Mouse (Mus musculus): ENCODE data around the gene Plekhg1. TPM values are rescaled to one million over a fixed set of nuclear protein-coding genes. Genes with fewer than 3 reads are reported as not detected.

The Plekhg1 gene
- polyA plus RNA-seq, 1 experiment from 2014 or later: 16.4 TPM

DNA sequence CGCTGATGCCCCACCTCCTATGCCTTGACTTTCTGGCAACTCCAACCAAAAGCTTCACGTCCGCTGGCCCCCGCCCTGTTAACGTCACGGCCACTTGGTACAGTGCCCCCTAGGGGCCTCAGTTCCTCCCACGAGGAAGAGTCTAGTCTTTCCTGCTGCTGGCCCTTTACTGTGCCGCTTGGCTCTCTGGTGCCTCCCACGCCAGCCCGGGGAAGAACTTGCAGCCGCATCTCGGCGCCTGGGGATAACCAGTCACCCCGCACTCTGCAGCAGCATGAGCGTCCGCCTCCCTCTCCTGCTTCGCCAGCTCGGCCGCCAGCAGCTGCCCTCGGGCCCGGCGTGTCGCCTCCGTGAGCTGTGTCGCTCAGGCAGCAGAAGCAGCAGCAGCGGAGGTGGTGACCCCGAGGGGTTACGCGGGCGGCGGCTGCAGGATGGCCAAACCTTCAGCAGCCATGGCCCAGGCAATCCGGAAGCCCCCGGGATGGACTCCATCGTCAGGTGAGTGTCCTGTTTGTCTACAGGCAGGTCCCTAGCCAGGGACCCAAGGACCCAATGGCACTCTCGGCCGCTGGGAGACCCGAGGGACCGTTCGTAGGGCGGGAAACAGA lies 232.9 kb downstream of the Plekhg1 start, which contains the start of gene Mthfd1l:
Gene Mthfd1l, plus strand, starts transcription at position 138 of the 608 bp plus-strand sequence.
- ATAC-seq (ENCODE audit: insufficient number of reproducible peaks, insufficient read depth, low FRiP score, low read depth): peak; percentile 73
- WGBS: under 1% methylated on average over 40 of the region's 40 CpGs
- peak within 1 kb of the TSS; percentile 94 for H3K27ac ChIP-seq (ENCODE audit: low read length)
- H3K9ac ChIP-seq (replicated peaks; ENCODE audit: low read depth, low read length): peak within 1 kb of the TSS; percentile 73
- H3K4me1 ChIP-seq (ENCODE audit: control insufficient read depth, insufficient read depth, low read length): peaks cover 17% of the 10 kb centered on the region; the same call in 1 of the 2 replicates
- H3K4me3 ChIP-seq (ENCODE audit: low read depth, low read length): peak within 1 kb of the TSS; percentile 82
- no peaks in the 10 kb centered on the region for H3K9me3 ChIP-seq (ENCODE audit: control insufficient read depth, low read depth, low read length)
- H3K27me3 ChIP-seq (ENCODE audit: control insufficient read depth, insufficient read depth, low read length): no peaks in the 10 kb centered on the region
- peak within 1 kb of the TSS; percentile 92 for H3K4me2 ChIP-seq (replicated peaks; ENCODE audit: low read depth, low read length)
- H3K36me3 ChIP-seq (ENCODE audit: control insufficient read depth, insufficient read depth, low read length): no peaks in the 10 kb centered on the region

DNA sequence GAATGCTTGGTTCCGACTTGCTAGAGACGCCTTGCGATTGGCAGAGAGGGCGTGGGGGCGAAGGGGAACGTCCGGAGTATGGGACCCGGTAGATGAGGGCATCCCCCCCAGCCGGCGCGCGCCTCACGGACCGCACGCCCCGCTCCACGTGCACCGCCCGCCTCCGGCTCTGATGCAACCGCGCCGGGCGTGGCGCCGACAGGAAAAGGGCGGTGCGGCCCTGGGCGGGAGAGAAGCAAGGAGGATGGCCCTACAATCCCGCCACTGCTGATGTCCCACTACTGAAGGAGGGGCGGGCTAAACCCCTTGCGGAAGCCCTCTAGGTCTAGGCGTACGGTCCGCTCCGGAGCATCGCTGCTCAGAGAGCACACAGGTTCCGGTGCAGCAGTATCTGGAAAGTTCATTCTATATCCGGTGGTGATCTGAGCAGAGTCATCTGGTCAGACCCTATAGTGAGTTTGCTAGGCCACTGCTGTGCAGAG lies 233.5 kb downstream of the Plekhg1 start:
- ATAC-seq (ENCODE audit: insufficient number of reproducible peaks, insufficient read depth, low FRiP score, low read depth): peak; percentile 93
- peak overlapping the region; percentile 73 for H3K9ac ChIP-seq (replicated peaks; ENCODE audit: low read depth, low read length)
- WGBS: under 1% methylated on average over 38 of the region's 39 CpGs

DNA sequence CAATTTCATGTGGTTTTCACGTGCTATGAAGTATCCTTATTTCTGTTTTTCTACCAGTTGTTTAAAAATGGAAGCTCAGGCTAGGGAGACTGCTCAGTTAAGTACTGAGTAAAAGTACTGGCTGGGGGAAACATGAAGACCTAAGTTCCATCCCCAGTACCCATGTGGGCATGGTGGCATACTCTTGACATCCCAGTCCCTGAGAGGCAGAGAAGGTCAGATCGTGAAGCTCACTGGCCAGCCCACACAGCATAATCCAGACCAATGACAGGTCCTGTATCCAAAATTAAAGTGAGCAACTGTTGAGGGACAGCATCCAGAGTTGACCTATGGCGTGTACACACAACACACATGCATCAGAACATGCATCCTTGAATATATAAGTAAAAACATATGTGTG lies 234.2 kb downstream of the Plekhg1 start:
- Histone ChIP-seq H3K27ac (ENCODE audit: low read length) (no peak overlapping the region), H3K4me3 (ENCODE audit: low read depth, low read length) (peak overlapping the region; percentile 82; the same call in 1 of the 2 replicates), H3K4me1 (ENCODE audit: control insufficient read depth, insufficient read depth, low read length) (peaks cover 21% of the 10 kb centered on the region), H3K9ac (replicated peaks; ENCODE audit: low read depth, low read length) (no peak overlapping the region), H3K9me3 (ENCODE audit: control insufficient read depth, low read depth, low read length) (no peaks in the 10 kb centered on the region), H3K4me2 (replicated peaks; ENCODE audit: low read depth, low read length) (peak overlapping the region; percentile 92), H3K27me3 (ENCODE audit: control insufficient read depth, insufficient read depth, low read length) (no peaks in the 10 kb centered on the region), H3K36me3 (ENCODE audit: control insufficient read depth, insufficient read depth, low read length) (no peaks in the 10 kb centered on the region; the same call in 1 of the 2 replicates)
- ATAC-seq (ENCODE audit: insufficient number of reproducible peaks, insufficient read depth, low FRiP score, low read depth): no peak
- WGBS: 83% methylated on average over 3 of the region's 3 CpGs

More for the DNA sequence above, 233.5 kb downstream of the Plekhg1 start:
- no peaks in the 10 kb centered on the region for H3K36me3 ChIP-seq (ENCODE audit: control insufficient read depth, insufficient read depth, low read length)
- no peaks in the 10 kb centered on the region for H3K9me3 ChIP-seq (ENCODE audit: control insufficient read depth, low read depth, low read length)
- peak overlapping the region; percentile 82 for H3K4me3 ChIP-seq (ENCODE audit: low read depth, low read length)
- peaks cover 21% of the 10 kb centered on the region for H3K4me1 ChIP-seq (ENCODE audit: control insufficient read depth, insufficient read depth, low read length)
- peak overlapping the region; percentile 92 for H3K4me2 ChIP-seq (replicated peaks; ENCODE audit: low read depth, low read length)
- peak overlapping the region; percentile 94 for H3K27ac ChIP-seq (ENCODE audit: low read length)
- no peaks in the 10 kb centered on the region for H3K27me3 ChIP-seq (ENCODE audit: control insufficient read depth, insufficient read depth, low read length)

DNA sequence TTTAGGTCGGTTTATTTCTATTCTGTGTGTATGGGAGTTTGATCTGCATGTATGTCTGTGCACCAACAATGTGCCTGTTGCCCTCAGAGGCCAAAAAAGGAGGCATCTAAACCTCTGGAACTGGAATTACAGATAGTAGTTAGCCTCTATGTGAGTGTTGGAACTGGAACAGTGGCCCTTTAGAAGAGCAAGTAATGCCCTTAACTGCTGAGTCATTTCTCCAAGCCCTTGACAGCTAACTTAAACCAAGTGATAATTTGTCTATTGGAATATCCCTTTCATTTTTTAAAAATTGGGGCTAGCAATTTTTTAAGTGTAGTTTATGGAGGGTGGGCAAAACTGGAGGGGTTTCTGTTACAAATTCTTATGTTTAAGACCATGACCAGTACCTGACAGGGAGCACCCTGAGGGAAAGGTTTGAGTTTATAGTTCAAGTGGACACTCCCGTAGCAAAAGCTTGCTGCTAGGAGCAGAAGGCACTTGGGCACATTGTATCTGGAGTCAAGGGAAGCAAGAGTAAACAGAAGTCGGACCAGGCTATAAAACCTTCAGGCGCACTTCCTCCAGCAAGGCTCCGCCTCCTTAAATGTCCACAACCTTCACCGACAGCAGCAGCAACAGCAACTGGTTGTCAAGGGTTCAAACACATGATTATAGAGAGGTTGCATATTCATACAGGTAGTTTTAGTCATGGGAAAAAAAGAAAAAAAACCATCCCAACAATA lies 235.9 kb downstream of the Plekhg1 start:
- ATAC-seq (ENCODE audit: insufficient number of reproducible peaks, insufficient read depth, low FRiP score, low read depth): no peak
- 38% methylated on average over 6 of the region's 6 CpGs for WGBS
- H3K4me2 ChIP-seq (replicated peaks; ENCODE audit: low read depth, low read length): no peak overlapping the region

DNA sequence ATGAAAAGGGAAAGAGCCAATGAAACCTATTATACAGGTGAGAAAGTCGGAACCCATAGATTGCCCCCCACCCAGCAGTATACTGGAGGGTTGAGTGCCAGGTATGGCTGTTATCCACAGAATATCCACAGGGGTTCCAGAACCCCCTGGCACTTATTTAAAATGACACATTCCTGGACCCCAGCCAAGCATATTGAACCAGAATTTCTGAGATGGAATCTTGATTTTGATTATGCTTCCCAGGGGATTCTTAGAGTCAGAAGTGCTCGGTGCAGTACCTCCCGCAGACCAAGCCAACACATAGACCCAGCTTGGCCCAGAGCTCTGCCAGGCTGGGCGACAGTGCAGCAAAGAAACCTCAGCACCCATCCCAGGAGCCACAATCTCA lies 236.5 kb downstream of the Plekhg1 start:
- Histone ChIP-seq H3K4me3 (ENCODE audit: low read depth, low read length) (no peak overlapping the region), H3K27me3 (ENCODE audit: control insufficient read depth, insufficient read depth, low read length) (no peaks in the 10 kb centered on the region), H3K9me3 (ENCODE audit: control insufficient read depth, low read depth, low read length) (no peaks in the 10 kb centered on the region), H3K4me1 (ENCODE audit: control insufficient read depth, insufficient read depth, low read length) (peaks cover 21% of the 10 kb centered on the region), H3K27ac (ENCODE audit: low read length) (no peak overlapping the region), H3K36me3 (ENCODE audit: control insufficient read depth, insufficient read depth, low read length) (no peaks in the 10 kb centered on the region; the same call in 1 of the 2 replicates), H3K4me2 (replicated peaks; ENCODE audit: low read depth, low read length) (no peak overlapping the region), H3K9ac (replicated peaks; ENCODE audit: low read depth, low read length) (no peak overlapping the region)
- 78% methylated on average over 4 of the region's 4 CpGs for WGBS
- no peak for ATAC-seq (ENCODE audit: insufficient number of reproducible peaks, insufficient read depth, low FRiP score, low read depth)

More for the DNA sequence above, 235.9 kb downstream of the Plekhg1 start:
- no peak overlapping the region for H3K4me3 ChIP-seq (ENCODE audit: low read depth, low read length)
- no peaks in the 10 kb centered on the region for H3K9me3 ChIP-seq (ENCODE audit: control insufficient read depth, low read depth, low read length)
- H3K27ac ChIP-seq (ENCODE audit: low read length): no peak overlapping the region
- H3K4me1 ChIP-seq (ENCODE audit: control insufficient read depth, insufficient read depth, low read length): peaks cover 21% of the 10 kb centered on the region
- no peak overlapping the region for H3K9ac ChIP-seq (replicated peaks; ENCODE audit: low read depth, low read length)
- no peaks in the 10 kb centered on the region for H3K27me3 ChIP-seq (ENCODE audit: control insufficient read depth, insufficient read depth, low read length)
- H3K36me3 ChIP-seq (ENCODE audit: control insufficient read depth, insufficient read depth, low read length): no peaks in the 10 kb centered on the region; the same call in 1 of the 2 replicates

DNA sequence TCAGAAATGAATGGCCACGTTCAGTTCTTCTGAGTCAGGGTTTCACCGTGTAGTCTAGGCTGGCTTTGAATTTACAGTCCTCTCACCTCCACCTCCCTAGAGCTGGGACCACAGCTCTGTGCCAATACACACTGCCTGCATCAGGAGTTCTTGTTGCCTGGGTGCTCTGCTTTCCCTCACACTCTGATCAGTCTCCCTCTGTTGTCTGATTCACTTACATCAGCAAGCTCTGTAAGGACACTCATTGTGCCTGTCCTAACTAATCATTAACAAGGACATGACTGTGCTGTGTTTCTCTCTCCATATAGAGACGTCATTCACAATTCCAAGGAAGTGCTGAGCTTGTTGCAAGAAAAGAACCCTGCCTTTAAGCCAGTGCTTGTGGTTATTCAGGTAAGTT lies 238.2 kb downstream of the Plekhg1 start:
- Histone ChIP-seq H3K27me3 (ENCODE audit: control insufficient read depth, insufficient read depth, low read length) (no peaks in the 10 kb centered on the region), H3K9me3 (ENCODE audit: control insufficient read depth, low read depth, low read length) (no peaks in the 10 kb centered on the region), H3K4me2 (replicated peaks; ENCODE audit: low read depth, low read length) (no peak overlapping the region), H3K4me3 (ENCODE audit: low read depth, low read length) (no peak overlapping the region), H3K9ac (replicated peaks; ENCODE audit: low read depth, low read length) (no peak overlapping the region), H3K4me1 (ENCODE audit: control insufficient read depth, insufficient read depth, low read length) (peaks cover 14% of the 10 kb centered on the region), H3K27ac (ENCODE audit: low read length) (no peak overlapping the region), H3K36me3 (ENCODE audit: control insufficient read depth, insufficient read depth, low read length) (no peaks in the 10 kb centered on the region; the same call in 1 of the 2 replicates)
- ATAC-seq (ENCODE audit: insufficient number of reproducible peaks, insufficient read depth, low FRiP score, low read depth): no peak
- 57% methylated on average over 3 of the region's 3 CpGs for WGBS

DNA sequence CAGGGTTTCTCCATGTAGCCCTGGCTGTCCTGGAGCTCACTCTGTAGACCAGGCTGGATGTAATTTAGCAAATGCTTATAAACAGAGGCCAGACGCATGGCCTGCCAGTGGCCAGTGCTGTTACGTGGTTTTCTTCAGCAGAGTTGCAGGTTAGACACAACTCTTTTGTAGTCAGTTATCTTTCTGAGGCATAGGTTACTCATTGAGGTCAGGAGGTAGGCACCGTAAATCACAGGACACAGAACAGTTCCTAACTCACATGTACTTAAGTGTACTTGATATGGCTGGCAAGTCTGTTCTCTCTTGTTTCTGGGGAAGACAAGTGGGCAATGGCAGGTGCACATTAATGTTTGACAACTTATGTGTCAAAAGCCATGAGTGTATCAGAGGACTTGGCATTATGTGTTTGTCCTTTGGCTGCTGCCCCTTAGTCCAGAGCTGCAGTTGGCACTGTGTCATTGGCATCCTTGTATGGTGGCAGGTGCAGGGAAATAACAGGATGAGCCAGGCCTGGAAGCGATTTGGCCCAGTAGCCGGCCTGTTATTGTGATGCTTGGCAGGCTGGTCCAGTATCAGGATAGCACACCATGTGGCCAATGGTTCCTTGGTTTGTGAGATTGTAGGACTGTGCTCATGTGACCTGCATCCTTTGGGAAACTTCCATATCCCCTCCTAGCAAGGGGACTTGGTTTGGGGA lies 238.8 kb downstream of the Plekhg1 start:
- no peak for ATAC-seq (ENCODE audit: insufficient number of reproducible peaks, insufficient read depth, low FRiP score, low read depth)

DNA sequence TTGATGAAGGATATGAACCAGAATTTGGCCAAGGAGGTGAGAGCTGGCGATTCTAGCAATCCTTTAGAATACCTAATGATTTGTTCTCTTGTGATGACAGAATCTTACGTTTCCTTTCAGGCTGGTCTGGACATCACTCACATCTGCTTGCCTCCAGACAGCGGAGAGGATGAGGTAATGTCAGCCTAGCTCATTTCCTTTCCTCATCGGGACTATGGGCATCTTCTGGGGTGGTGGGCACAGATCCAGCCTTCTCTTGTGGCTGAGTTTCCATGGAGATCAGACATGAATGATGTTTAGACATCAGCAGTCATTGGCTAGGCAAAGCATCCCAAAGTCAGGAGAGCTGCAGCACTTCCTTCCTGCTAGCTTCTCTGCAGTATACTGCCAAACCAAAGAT lies 240.1 kb downstream of the Plekhg1 start:
- WGBS: 89% methylated on average over 4 of the region's 4 CpGs

More for the DNA sequence above, 238.8 kb downstream of the Plekhg1 start:
- Histone ChIP-seq H3K4me1 (ENCODE audit: control insufficient read depth, insufficient read depth, low read length) (peaks cover 14% of the 10 kb centered on the region), H3K9ac (replicated peaks; ENCODE audit: low read depth, low read length) (no peak overlapping the region), H3K4me2 (replicated peaks; ENCODE audit: low read depth, low read length) (no peak overlapping the region), H3K9me3 (ENCODE audit: control insufficient read depth, low read depth, low read length) (no peaks in the 10 kb centered on the region), H3K27me3 (ENCODE audit: control insufficient read depth, insufficient read depth, low read length) (no peaks in the 10 kb centered on the region), H3K4me3 (ENCODE audit: low read depth, low read length) (no peak overlapping the region), H3K27ac (ENCODE audit: low read length) (no peak overlapping the region), H3K36me3 (ENCODE audit: control insufficient read depth, insufficient read depth, low read length) (no peaks in the 10 kb centered on the region; the same call in 1 of the 2 replicates)
- WGBS: 85% methylated on average over 5 of the region's 5 CpGs

More for the DNA sequence above, 240.1 kb downstream of the Plekhg1 start:
- no peaks in the 10 kb centered on the region for H3K9me3 ChIP-seq (ENCODE audit: control insufficient read depth, low read depth, low read length)
- no peak overlapping the region for H3K4me3 ChIP-seq (ENCODE audit: low read depth, low read length)
- H3K4me2 ChIP-seq (replicated peaks; ENCODE audit: low read depth, low read length): no peak overlapping the region
- H3K27me3 ChIP-seq (ENCODE audit: control insufficient read depth, insufficient read depth, low read length): no peaks in the 10 kb centered on the region
- no peaks in the 10 kb centered on the region; the same call in 1 of the 2 replicates for H3K36me3 ChIP-seq (ENCODE audit: control insufficient read depth, insufficient read depth, low read length)
- ATAC-seq (ENCODE audit: insufficient number of reproducible peaks, insufficient read depth, low FRiP score, low read depth): no peak
- H3K9ac ChIP-seq (replicated peaks; ENCODE audit: low read depth, low read length): no peak overlapping the region
- H3K4me1 ChIP-seq (ENCODE audit: control insufficient read depth, insufficient read depth, low read length): peaks cover 10% of the 10 kb centered on the region
- no peak overlapping the region for H3K27ac ChIP-seq (ENCODE audit: low read length)
